Mouse (Mus musculus): ENCODE measurements at regions not wholly inside any gene's neighbourhood (a gene's known extent, or its start where the extent isn't known, plus 50 kb on each side); places are given as distances from the start of the nearest gene placed in this dataset.

GRCm38 (mm10) chr4:53976036-53976638, 150.3 kb downstream of the Tmem38b start:
- TF ChIP-seq CTCF (IDR thresholded peaks at IDR 0.05) (no peak), EP300 (IDR thresholded peaks at IDR 0.05) (no peak)

Measured in lung, postnatal 0 days (tissue).